Mouse (Mus musculus): ENCODE measurements around the gene Usp21.

- TF ChIP-seq CTCF (IDR thresholded peaks at IDR 0.05; ENCODE audit: low read depth, low read length), result no peak
- TF ChIP-seq TAL1 (conservative IDR thresholded peaks at IDR 0.05; ENCODE audit: low read depth, low read length), result peak; percentile 84
- TF ChIP-seq GATA2 (IDR thresholded peaks at IDR 0.05; ENCODE audit: borderline replicate concordance, low read depth, low read length), result no peak
These were observed 6.8 kb downstream of the Usp21 start, which contains the start of gene Ppox for GRCm38 (mm10) chr1:171280916-171281527.
